Mouse (Mus musculus) heart, embryonic 12.5 days (tissue): ENCODE results near the gene Ptpn5. TPM values are rescaled to one million over a fixed set of nuclear protein-coding genes. Genes with fewer than 3 reads are reported as not detected.

Source experiments
- ATAC-seq: fragments of 200-750 bp; cut with Nextera tagmentation; 2 replicates; pipeline ENCODE4 v1.8.0; 2017; ENCODE audit warnings: moderate TSS enrichment, moderate library complexity; ENCODE audit not compliant: insufficient number of reproducible peaks, low FRiP score
- H3K27ac ChIP-seq: fragments of 300-500 bp; sonication (generic); 2 replicates; pipeline ENCODE4 v1.5.1; 2016; ENCODE audit warnings: mild to moderate bottlenecking, moderate library complexity; ENCODE audit not compliant: poor library complexity, severe bottlenecking
- H3K27me3 ChIP-seq: fragments of 300-500 bp; sonication (generic); replicated peaks from 2 replicates; pipeline ENCODE4 v1.6.1; 2016; ENCODE audit warnings: mild to moderate bottlenecking, moderate library complexity
- H3K36me3 ChIP-seq: fragments of 300-500 bp; sonication (generic); 2 replicates; pipeline ENCODE4 v1.6.1; 2016; ENCODE audit warnings: mild to moderate bottlenecking, moderate library complexity
- H3K4me1 ChIP-seq: fragments of 300-500 bp; sonication (generic); replicated peaks from 2 replicates; pipeline ENCODE4 v1.6.1; 2016; ENCODE audit warnings: mild to moderate bottlenecking
- H3K4me2 ChIP-seq: fragments of 300-500 bp; sonication (generic); 2 replicates; pipeline ENCODE4 v1.6.1; 2016; ENCODE audit warnings: mild to moderate bottlenecking, moderate library complexity
- H3K4me3 ChIP-seq: fragments of 300-500 bp; sonication (generic); 2 replicates; pipeline ENCODE4 v1.5.1; 2016; ENCODE audit warnings: mild to moderate bottlenecking
- H3K9ac ChIP-seq: fragments of 300-500 bp; sonication (generic); 2 replicates; pipeline ENCODE4 v1.6.1; 2016; ENCODE audit warnings: mild to moderate bottlenecking, moderate library complexity
- H3K9me3 ChIP-seq: fragments of 300-500 bp; sonication (generic); replicated peaks from 2 replicates; pipeline ENCODE4 v1.6.1; 2016; ENCODE audit warnings: mild to moderate bottlenecking, moderate library complexity
- WGBS: fragments of 180-500 bp; shearing (Covaris S2); methylation state at CpG from one replicate; pipeline ENCODE4 v1.1.7; 2016; 5-methylcytosine and 5-hydroxymethylcytosine counted together
- polyA plus RNA-seq: library from polyadenylated mRNA; unstranded; fragments of >200 nt; fragmentation: Nextera tagmentation; extraction: Ambion mirVana; gene quantifications from 2 replicates; pipeline ENCODE4 v1.2.1, GENCODE M21; 2016

Gene Ptpn5
- polyA plus RNA-seq, 1 experiment from 2014 or later: 0.10 TPM

- H3K36me3 ChIP-seq: no peaks in the 10 kb centered on the region
- no peak overlapping the region for H3K27ac ChIP-seq
- peaks cover 4% of the 10 kb centered on the region; the same call in 1 of the 2 replicates for H3K27me3 ChIP-seq
- no peak overlapping the region for H3K4me2 ChIP-seq
- no peak overlapping the region for H3K4me3 ChIP-seq
- 0 out of 2 replicates have a peak, but pooled peaks cover 4% of the 10 kb centered on the region for H3K4me1 ChIP-seq
- WGBS: 44% methylated on average over 6 of the region's 6 CpGs
- H3K9ac ChIP-seq: no peak overlapping the region
- H3K9me3 ChIP-seq: no peaks in the 10 kb centered on the region
- ATAC-seq: no peak
Measured at GRCm38 (mm10) chr7:47081277-47081676, 52.2 kb downstream of the Ptpn5 start.

GRCm38 (mm10) chr7:47080868-47081267 is 52.6 kb downstream of the Ptpn5 start:
- 56% methylated on average over 3 of the region's 3 CpGs for WGBS
- Histone ChIP-seq H3K4me1 (0 out of 2 replicates have a peak, but pooled peaks cover 4% of the 10 kb centered on the region), H3K9me3 (no peaks in the 10 kb centered on the region), H3K27me3 (peaks cover 4% of the 10 kb centered on the region; the same call in 1 of the 2 replicates), H3K27ac (no peak overlapping the region), H3K9ac (no peak overlapping the region), H3K4me2 (no peak overlapping the region), H3K4me3 (no peak overlapping the region), H3K36me3 (no peaks in the 10 kb centered on the region)
- no peak for ATAC-seq

GRCm38 (mm10) chr7:47077451-47077850 is 56.0 kb downstream of the Ptpn5 start:
- no peak for ATAC-seq
- 63% methylated on average over 8 of the region's 8 CpGs for WGBS
- H3K27me3 ChIP-seq: 0 out of 2 replicates have a peak, but pooled peaks cover 4% of the 10 kb centered on the region
- no peaks in the 10 kb centered on the region for H3K36me3 ChIP-seq
- no peak overlapping the region for H3K4me3 ChIP-seq
- no peak overlapping the region for H3K9ac ChIP-seq
- peaks cover 24% of the 10 kb centered on the region for H3K4me1 ChIP-seq
- no peak overlapping the region for H3K4me2 ChIP-seq
- H3K9me3 ChIP-seq: no peaks in the 10 kb centered on the region
- no peak overlapping the region for H3K27ac ChIP-seq

- H3K27ac ChIP-seq: no peak overlapping the region
- no peaks in the 10 kb centered on the region for H3K9me3 ChIP-seq
- no peak for ATAC-seq
- H3K9ac ChIP-seq: no peak overlapping the region
- H3K36me3 ChIP-seq: no peaks in the 10 kb centered on the region
- no peak overlapping the region for H3K4me3 ChIP-seq
- 0 out of 2 replicates have a peak, but pooled peaks cover 4% of the 10 kb centered on the region for H3K27me3 ChIP-seq
- 54% methylated on average over 3 of the region's 3 CpGs for WGBS
- H3K4me2 ChIP-seq: no peak overlapping the region
- peaks cover 24% of the 10 kb centered on the region for H3K4me1 ChIP-seq
Measured at GRCm38 (mm10) chr7:47076729-47077128, 56.8 kb downstream of the Ptpn5 start.

GRCm38 (mm10) chr7:47076193-47076592 is 57.3 kb downstream of the Ptpn5 start:
- Histone ChIP-seq H3K9ac (no peak overlapping the region), H3K4me2 (no peak overlapping the region), H3K9me3 (no peaks in the 10 kb centered on the region), H3K36me3 (no peaks in the 10 kb centered on the region), H3K4me1 (peaks cover 24% of the 10 kb centered on the region), H3K27me3 (0 out of 2 replicates have a peak, but pooled peaks cover 4% of the 10 kb centered on the region), H3K27ac (no peak overlapping the region), H3K4me3 (no peak overlapping the region)
- no peak for ATAC-seq
- 85% methylated on average over 6 of the region's 6 CpGs for WGBS

GRCm38 (mm10) chr7:47073536-47074521 is 59.7 kb downstream of the Ptpn5 start:
- no peak overlapping the region for H3K27ac ChIP-seq
- no peaks in the 10 kb centered on the region for H3K27me3 ChIP-seq
- H3K4me2 ChIP-seq: no peak overlapping the region
- no peaks in the 10 kb centered on the region for H3K9me3 ChIP-seq
- no peak overlapping the region for H3K4me3 ChIP-seq
- H3K4me1 ChIP-seq: peaks cover 20% of the 10 kb centered on the region
- no peak for ATAC-seq
- H3K9ac ChIP-seq: no peak overlapping the region
- WGBS: 47% methylated on average over 18 of the region's 18 CpGs
- H3K36me3 ChIP-seq: no peaks in the 10 kb centered on the region

GRCm38 (mm10) chr7:47072551-47072950 is 60.9 kb downstream of the Ptpn5 start:
- WGBS: 67% methylated on average over 5 of the region's 5 CpGs
- H3K4me3 ChIP-seq: no peak overlapping the region
- H3K36me3 ChIP-seq: no peaks in the 10 kb centered on the region
- no peak overlapping the region for H3K9ac ChIP-seq
- ATAC-seq: no peak
- no peak overlapping the region for H3K27ac ChIP-seq
- peaks cover 20% of the 10 kb centered on the region for H3K4me1 ChIP-seq
- H3K9me3 ChIP-seq: no peaks in the 10 kb centered on the region
- no peaks in the 10 kb centered on the region for H3K27me3 ChIP-seq
- no peak overlapping the region for H3K4me2 ChIP-seq

- H3K4me2 ChIP-seq: no peak overlapping the region
- H3K36me3 ChIP-seq: no peaks in the 10 kb centered on the region
- 0 out of 2 replicates have a peak, but pooled peaks cover 1% of the 10 kb centered on the region for H3K4me1 ChIP-seq
- H3K9ac ChIP-seq: no peak overlapping the region
- no peaks in the 10 kb centered on the region for H3K27me3 ChIP-seq
- H3K9me3 ChIP-seq: no peaks in the 10 kb centered on the region
- no peak overlapping the region for H3K4me3 ChIP-seq
- ATAC-seq: no peak
- no peak overlapping the region for H3K27ac ChIP-seq
- WGBS: 58% methylated on average over 5 of the region's 5 CpGs
Measured at GRCm38 (mm10) chr7:47067879-47068278, 65.6 kb downstream of the Ptpn5 start.

- Histone ChIP-seq H3K9ac (no peak overlapping the region), H3K9me3 (no peaks in the 10 kb centered on the region), H3K4me3 (no peak overlapping the region), H3K4me1 (no peaks in the 10 kb centered on the region), H3K36me3 (no peaks in the 10 kb centered on the region), H3K27me3 (no peaks in the 10 kb centered on the region), H3K4me2 (no peak overlapping the region), H3K27ac (no peak overlapping the region)
- no peak for ATAC-seq
- 72% methylated on average over 3 of the region's 3 CpGs for WGBS
Measured at GRCm38 (mm10) chr7:47066942-47067341, 66.5 kb downstream of the Ptpn5 start.

- Histone ChIP-seq H3K27me3 (no peaks in the 10 kb centered on the region), H3K9me3 (no peaks in the 10 kb centered on the region), H3K36me3 (no peaks in the 10 kb centered on the region), H3K27ac (no peak overlapping the region), H3K4me3 (no peak overlapping the region), H3K4me1 (peaks cover 12% of the 10 kb centered on the region), H3K4me2 (no peak overlapping the region), H3K9ac (no peak overlapping the region)
- no peak for ATAC-seq
- 69% methylated on average over 5 of the region's 5 CpGs for WGBS
Measured at GRCm38 (mm10) chr7:47061560-47061959, 71.9 kb downstream of the Ptpn5 start.

- Histone ChIP-seq H3K4me3 (no peak overlapping the region), H3K4me1 (peaks cover 12% of the 10 kb centered on the region), H3K36me3 (peaks cover 4% of the 10 kb centered on the region; the same call in 1 of the 2 replicates), H3K27me3 (no peaks in the 10 kb centered on the region), H3K9me3 (no peaks in the 10 kb centered on the region), H3K9ac (no peak overlapping the region), H3K4me2 (no peak overlapping the region), H3K27ac (no peak overlapping the region)
- ATAC-seq: no peak
- 20% methylated on average over 7 of the region's 7 CpGs for WGBS
Measured at GRCm38 (mm10) chr7:47059339-47059738, 74.1 kb downstream of the Ptpn5 start.
